Mouse (Mus musculus) T-helper 1 cell (primary cell): ENCODE results near the gene March4.

Source experiments
- in situ Hi-C: fragments of 300-600 bp; cut with MboI, MseI; formaldehyde crosslinking; loops from one replicate; pipeline ENCODE4 v1.15.1; 2025; ENCODE audit warnings: high pct_unique_total_duplicates

March4 gene

GRCm38 (mm10) chr1:72530516-72531196, 6.1 kb downstream of the March4 start:
- in situ Hi-C loops: no loop called here

DNA sequence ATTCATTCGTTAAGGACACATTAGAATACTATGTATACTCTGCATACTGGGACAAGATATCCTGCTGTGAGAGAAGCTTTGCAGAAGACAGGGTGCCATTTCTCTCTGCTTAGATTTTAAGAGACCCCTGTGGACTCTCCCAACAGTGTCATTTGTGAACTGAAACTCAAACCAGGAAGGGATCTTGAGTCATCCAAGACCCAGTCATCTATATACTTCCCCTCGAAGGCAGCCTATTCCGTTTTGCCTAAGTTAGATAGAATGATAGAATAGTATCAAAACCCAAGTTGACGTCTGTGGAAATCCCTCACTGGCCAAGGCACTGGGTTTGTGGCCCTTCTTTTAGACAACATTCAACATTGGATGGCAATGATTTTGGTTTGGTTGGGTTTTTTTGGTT, 7.5 kb downstream of the March4 start:
- in situ Hi-C loops: no loop called here

DNA sequence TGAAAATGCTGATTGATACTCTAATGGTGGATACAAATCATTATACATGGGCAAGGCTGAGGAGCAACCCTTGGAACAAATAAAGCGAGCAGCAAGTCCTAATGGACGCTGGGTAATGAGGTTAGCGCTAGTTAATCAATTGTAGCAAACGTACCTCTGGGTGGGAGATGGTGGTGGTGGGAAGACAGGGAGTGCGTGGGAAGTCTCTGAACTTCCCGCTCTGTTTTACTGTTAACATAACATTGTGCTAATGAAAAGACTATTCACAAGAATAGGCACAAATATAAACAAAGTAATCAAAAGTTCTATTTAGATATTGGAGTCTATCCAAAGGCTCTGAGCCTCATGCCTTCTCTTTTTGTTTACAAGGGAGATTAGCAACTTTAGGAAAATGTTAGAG, 13.1 kb downstream of the March4 start:
- in situ Hi-C loops: no loop called here

DNA sequence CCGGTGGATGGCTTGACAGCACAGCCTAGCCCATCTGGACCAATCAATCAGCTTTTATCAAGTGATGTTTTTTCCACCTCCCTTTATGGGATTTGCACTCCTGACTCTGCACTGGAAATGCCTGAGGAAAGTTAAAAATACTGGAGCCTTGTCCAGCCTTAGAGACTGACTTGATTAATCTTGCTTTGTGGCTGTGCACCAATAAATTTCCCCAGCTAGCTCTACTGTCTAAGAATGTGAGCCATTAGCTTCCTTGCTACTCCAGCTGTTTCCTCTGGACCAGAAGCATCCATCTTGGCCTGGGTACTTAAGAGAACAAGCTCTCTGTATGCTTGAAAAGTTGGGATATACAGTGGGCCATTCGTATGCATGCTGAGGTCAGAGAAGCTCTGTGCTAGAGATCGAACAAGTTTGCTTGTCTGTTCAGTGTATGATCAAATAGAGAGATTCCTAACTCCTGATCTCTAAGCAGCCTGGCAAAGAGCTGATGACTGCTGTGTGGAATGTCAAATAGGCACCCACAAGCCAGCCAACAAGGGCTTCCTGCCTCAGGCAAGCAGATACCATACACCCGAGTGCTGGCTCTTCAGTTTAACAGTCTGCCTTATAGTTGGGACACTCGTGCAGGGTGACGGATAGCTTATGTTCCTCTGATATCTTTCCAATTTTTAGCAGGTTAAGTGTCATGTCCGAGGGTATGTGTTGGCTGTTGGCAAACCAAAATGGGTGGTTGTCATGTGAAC, 25.8 kb downstream of the March4 start:
- in situ Hi-C loops: no loop called here

DNA sequence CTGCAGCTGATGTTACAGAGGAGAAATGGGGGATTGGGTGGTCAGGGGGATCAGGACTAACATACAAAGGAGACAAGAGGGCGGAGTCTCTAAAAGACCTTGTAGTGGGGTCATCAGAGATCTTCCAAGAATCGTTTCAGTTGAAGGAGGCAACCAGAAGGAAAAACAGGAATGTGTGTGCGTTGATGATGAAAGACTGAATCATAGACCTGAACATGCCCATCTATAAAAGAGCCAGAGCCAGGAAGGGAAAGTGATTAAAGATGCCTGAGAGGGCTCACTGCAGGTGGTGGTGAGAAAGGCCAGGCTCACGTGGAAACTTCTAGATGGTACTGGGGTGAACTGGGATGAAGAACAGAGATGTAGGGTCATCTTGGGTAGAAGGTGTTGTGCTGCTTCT, 27.2 kb downstream of the March4 start:
- in situ Hi-C loops: no loop called here

- in situ Hi-C loops: no loop called here
Observed at GRCm38 (mm10) chr1:72507670-72508069, 29.1 kb downstream of the March4 start.

GRCm38 (mm10) chr1:72506202-72506601, 30.5 kb downstream of the March4 start:
- in situ Hi-C loops: no loop called here

DNA sequence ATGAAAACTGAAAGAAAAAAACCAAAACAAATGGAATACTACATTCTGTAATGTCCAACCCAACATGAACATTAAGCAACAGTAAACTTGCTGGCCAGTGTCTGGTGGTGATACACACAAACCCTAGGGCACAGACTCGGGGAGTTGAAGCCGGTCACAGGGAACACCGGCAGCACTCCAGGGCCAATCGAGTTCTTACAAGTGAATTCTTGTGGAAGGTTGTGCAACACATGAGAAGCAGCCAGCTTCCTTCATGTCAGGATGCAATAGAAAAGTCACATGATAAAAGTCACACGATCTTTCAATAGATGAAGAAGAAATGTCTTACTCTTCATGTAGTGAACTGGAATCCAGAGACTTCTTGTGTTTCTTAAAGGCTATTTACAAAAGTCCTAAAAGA, 39.1 kb downstream of the March4 start:
- in situ Hi-C loops: no loop called here

GRCm38 (mm10) chr1:72493454-72493853, 43.3 kb downstream of the March4 start:
- in situ Hi-C loops: no loop called here

GRCm38 (mm10) chr1:72492666-72493065, 44.1 kb downstream of the March4 start:
- in situ Hi-C loops: no loop called here

GRCm38 (mm10) chr1:72491307-72491706, 45.4 kb downstream of the March4 start:
- in situ Hi-C loops: no loop called here

- in situ Hi-C loops: no loop called here
Observed at GRCm38 (mm10) chr1:72490801-72491200, 45.9 kb downstream of the March4 start.

GRCm38 (mm10) chr1:72490193-72490592, 46.5 kb downstream of the March4 start:
- in situ Hi-C loops: no loop called here

DNA sequence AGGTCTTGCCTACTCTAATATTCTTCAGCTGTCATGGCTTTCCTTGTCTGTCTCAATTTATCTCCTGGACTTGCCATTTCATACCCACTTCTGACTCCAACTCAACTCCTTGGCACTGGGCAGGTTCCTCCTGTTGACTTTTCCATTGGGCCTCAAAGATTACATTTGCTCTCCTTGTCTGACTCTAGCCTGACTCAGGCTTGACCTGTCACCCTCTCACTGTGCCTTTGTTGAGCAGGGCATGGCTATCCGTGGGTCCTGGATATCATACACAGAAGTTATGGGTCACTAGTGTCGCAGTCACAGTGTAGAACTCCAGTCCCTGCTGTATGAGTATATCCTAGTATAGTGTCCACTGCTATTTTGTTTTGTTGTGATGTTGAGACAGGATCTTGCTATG, 60.1 kb downstream of the March4 start:
- in situ Hi-C loops: no loop called here

- in situ Hi-C loops: no loop called here
Observed at GRCm38 (mm10) chr1:72469075-72469474, 67.7 kb downstream of the March4 start.

DNA sequence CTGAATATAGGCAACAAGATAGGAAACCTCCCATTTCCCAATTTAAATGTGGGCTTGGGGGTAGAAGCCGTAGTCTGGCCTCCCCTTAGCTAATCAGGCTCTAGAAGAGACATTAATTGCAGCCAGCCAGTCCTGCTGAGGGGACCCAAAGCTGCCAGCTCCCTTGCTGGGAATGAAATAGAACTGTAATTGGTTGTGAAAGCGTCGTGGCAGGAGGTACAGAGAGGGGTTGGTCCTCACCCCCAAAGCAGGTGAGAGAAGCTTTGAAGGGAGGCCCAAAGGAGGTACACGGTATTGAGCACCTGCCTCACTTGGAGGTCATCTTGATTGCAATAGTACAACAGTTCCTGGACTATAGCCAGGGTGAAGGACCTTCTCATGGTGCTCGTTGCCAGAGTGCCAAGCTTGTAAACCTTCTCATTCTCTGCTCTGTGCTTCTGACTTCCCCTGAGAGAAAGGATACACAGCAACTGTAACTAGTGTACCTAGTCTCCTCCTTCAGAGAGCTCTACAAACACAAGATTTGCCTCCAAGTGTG, 68.2 kb downstream of the March4 start:
- in situ Hi-C loops: no loop called here

DNA sequence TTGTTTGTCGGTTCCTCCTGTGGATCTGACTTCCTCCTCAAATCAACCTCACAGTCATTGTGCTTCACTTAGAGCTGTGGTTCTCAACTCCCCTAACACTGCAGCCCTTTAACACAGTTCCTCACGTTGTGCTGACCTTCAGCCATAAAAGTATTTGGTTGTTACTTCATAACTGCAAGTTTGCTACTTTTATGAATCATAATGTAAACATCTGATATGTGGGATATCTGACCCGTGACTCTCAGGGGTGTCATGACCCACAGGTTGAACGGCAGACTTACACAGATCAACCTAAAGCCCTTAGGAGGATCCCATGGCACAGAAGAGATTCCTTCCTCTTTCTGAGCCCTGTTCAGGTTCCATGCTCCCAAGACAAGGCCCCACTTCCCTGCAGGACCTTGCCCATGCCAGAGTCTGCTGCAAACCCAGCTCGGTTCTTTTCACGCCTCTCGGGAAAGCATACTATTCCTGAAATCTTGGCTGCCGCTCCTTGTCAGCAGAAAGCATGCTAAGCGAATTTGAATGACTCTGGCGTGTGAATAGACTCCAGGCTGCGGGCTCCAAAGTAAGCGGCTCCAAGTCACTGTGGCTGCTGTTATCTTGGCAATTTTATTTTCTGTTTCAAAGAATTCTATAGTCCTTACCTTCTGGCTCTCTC, 71.7 kb downstream of the March4 start:
- in situ Hi-C loops: no loop called here

DNA sequence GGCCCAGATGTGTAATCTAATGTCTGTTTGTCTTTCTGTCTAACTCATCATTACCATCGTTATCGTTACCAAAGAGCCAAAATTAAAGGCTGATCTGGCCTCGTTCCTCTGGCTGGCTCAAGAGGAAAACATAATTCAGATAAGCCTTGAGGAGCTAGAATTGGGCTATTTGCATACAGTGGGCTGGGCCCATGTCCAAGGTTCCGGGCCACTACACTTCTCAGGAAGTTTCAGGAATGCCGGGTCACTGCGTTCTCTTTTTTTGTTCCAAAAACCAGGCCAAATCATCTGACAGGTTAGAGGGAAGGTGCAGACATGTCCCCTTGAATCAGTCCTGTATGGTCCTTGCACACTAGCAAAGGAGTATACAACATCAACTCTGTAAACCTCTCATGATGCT, 74.2 kb downstream of the March4 start:
- in situ Hi-C loops: no loop called here

DNA sequence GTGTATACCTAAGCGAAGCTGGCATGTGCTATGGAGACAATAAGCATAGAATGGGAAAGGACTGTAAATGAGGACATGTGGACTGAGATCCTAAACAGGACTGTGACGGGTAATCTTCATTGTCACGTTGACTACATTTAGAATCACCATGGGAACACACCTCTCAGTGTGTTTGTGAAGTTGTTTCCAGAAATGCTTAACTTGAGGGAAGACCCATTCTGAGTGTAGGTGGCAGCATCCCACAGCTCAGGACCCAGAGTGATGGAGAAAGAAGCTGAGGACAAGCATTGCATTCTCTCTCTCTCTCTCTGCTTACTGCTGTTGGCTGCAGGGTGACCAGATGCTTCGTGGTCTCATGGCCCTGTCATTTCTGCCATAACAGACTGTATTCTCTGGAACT, 79.1 kb downstream of the March4 start:
- in situ Hi-C loops: no loop called here

DNA sequence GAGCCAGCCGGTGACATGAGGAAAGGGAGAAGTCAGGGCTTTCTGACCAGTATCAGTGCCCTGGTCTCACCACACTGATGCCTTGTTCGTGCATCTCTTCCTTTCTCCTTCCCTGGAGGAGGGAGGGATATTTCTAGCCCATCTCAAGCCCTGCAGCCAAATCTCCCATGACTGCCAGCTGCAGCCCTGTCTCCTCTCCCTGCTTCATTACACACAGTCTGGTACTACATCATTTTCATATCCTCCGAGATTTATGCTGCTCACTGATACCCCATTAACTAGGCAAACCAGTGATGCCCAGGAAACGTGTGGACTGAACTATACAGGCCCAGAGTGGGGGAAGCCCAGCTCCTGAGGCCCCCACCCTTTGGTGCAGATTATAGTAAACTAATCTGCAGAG, 80.8 kb downstream of the March4 start:
- in situ Hi-C loops: no loop called here

GRCm38 (mm10) chr1:72454733-72455201, 82.0 kb downstream of the March4 start:
- in situ Hi-C loops: no loop called here

GRCm38 (mm10) chr1:72452839-72453238, 83.9 kb downstream of the March4 start:
- in situ Hi-C loops: no loop called here
